Mouse (Mus musculus): ENCODE data around the gene Tubb3.

Tubb3 gene

GRCm38 (mm10) chr8:123387041-123387440 lies 24.2 kb upstream of the Tubb3 start:
- TF ChIP-seq NANOG (IDR thresholded peaks at IDR 0.05; ENCODE audit: borderline replicate concordance, low read length), result no peak
- no peak for TF ChIP-seq CTCF (conservative IDR thresholded peaks at IDR 0.05; ENCODE audit: low read length)
- TF ChIP-seq POU5F1 (IDR thresholded peaks at IDR 0.05; ENCODE audit: borderline replicate concordance, low read length), result no peak
- Histone ChIP-seq H3K9me3 (ENCODE audit: low read length) (no peaks in the 10 kb centered on the region), H3K36me3 (ENCODE audit: insufficient read depth, low read length) (peaks cover 99% of the 10 kb centered on the region), H3K4me1 (replicated peaks; ENCODE audit: low read depth, low read length) (peaks cover 37% of the 10 kb centered on the region), H3K27me3 (ENCODE audit: insufficient read depth, low read length) (no peaks in the 10 kb centered on the region), H3K4me3 (replicated peaks; ENCODE audit: low read length) (no peak overlapping the region)

- H3K27me3 ChIP-seq (ENCODE audit: insufficient read depth, low read length), result no peaks in the 10 kb centered on the region
- H3K4me3 ChIP-seq (replicated peaks; ENCODE audit: low read length), result no peak overlapping the region
- H3K4me1 ChIP-seq (replicated peaks; ENCODE audit: low read depth, low read length), result peaks cover 37% of the 10 kb centered on the region
- peaks cover 99% of the 10 kb centered on the region for H3K36me3 ChIP-seq (ENCODE audit: insufficient read depth, low read length)
- no peaks in the 10 kb centered on the region for H3K9me3 ChIP-seq (ENCODE audit: low read length)
- TF ChIP-seq POU5F1 (IDR thresholded peaks at IDR 0.05; ENCODE audit: borderline replicate concordance, low read length) (no peak), NANOG (IDR thresholded peaks at IDR 0.05; ENCODE audit: borderline replicate concordance, low read length) (no peak), CTCF (conservative IDR thresholded peaks at IDR 0.05; ENCODE audit: low read length) (no peak)
Observed at GRCm38 (mm10) chr8:123387801-123388200, 23.4 kb upstream of the Tubb3 start.

- Histone ChIP-seq H3K4me1 (replicated peaks; ENCODE audit: low read depth, low read length) (peaks cover 37% of the 10 kb centered on the region), H3K36me3 (ENCODE audit: insufficient read depth, low read length) (peaks cover 99% of the 10 kb centered on the region), H3K27me3 (ENCODE audit: insufficient read depth, low read length) (no peaks in the 10 kb centered on the region), H3K9me3 (ENCODE audit: low read length) (no peaks in the 10 kb centered on the region), H3K4me3 (replicated peaks; ENCODE audit: low read length) (no peak overlapping the region)
- TF ChIP-seq CTCF (conservative IDR thresholded peaks at IDR 0.05; ENCODE audit: low read length), result no peak
- no peak for TF ChIP-seq NANOG (IDR thresholded peaks at IDR 0.05; ENCODE audit: borderline replicate concordance, low read length)
- no peak for TF ChIP-seq POU5F1 (IDR thresholded peaks at IDR 0.05; ENCODE audit: borderline replicate concordance, low read length)
Observed at GRCm38 (mm10) chr8:123389026-123389425, 22.2 kb upstream of the Tubb3 start.

GRCm38 (mm10) chr8:123398308-123398707 lies 12.9 kb upstream of the Tubb3 start:
- H3K4me3 ChIP-seq (replicated peaks; ENCODE audit: low read length), result peak overlapping the region; percentile 1; the same call in 1 of the 2 replicates
- no peaks in the 10 kb centered on the region for H3K27me3 ChIP-seq (ENCODE audit: insufficient read depth, low read length)
- H3K36me3 ChIP-seq (ENCODE audit: insufficient read depth, low read length), result peaks cover 100% of the 10 kb centered on the region
- no peaks in the 10 kb centered on the region for H3K9me3 ChIP-seq (ENCODE audit: low read length)
- peaks cover 24% of the 10 kb centered on the region for H3K4me1 ChIP-seq (replicated peaks; ENCODE audit: low read depth, low read length)
- no peak for TF ChIP-seq NANOG (IDR thresholded peaks at IDR 0.05; ENCODE audit: borderline replicate concordance, low read length)
- TF ChIP-seq POU5F1 (IDR thresholded peaks at IDR 0.05; ENCODE audit: borderline replicate concordance, low read length), result no peak
- TF ChIP-seq CTCF (conservative IDR thresholded peaks at IDR 0.05; ENCODE audit: low read length), result no peak

- H3K4me3 ChIP-seq (replicated peaks; ENCODE audit: low read length), result no peak overlapping the region
- no peaks in the 10 kb centered on the region for H3K27me3 ChIP-seq (ENCODE audit: insufficient read depth, low read length)
- peaks cover 69% of the 10 kb centered on the region for H3K36me3 ChIP-seq (ENCODE audit: insufficient read depth, low read length)
- peaks cover 39% of the 10 kb centered on the region for H3K4me1 ChIP-seq (replicated peaks; ENCODE audit: low read depth, low read length)
- no peaks in the 10 kb centered on the region for H3K9me3 ChIP-seq (ENCODE audit: low read length)
- TF ChIP-seq POU5F1 (IDR thresholded peaks at IDR 0.05; ENCODE audit: borderline replicate concordance, low read length) (no peak), NANOG (IDR thresholded peaks at IDR 0.05; ENCODE audit: borderline replicate concordance, low read length) (no peak), CTCF (conservative IDR thresholded peaks at IDR 0.05; ENCODE audit: low read length) (no peak)
Observed at GRCm38 (mm10) chr8:123401936-123402335, 9.3 kb upstream of the Tubb3 start.

GRCm38 (mm10) chr8:123402730-123403326 lies 8.4 kb upstream of the Tubb3 start:
- H3K27me3 ChIP-seq (ENCODE audit: insufficient read depth, low read length), result peaks cover 5% of the 10 kb centered on the region
- H3K4me3 ChIP-seq (replicated peaks; ENCODE audit: low read length), result no peak overlapping the region
- peaks cover 40% of the 10 kb centered on the region for H3K4me1 ChIP-seq (replicated peaks; ENCODE audit: low read depth, low read length)
- TF ChIP-seq CTCF (conservative IDR thresholded peaks at IDR 0.05; ENCODE audit: low read length) (no peak), POU5F1 (IDR thresholded peaks at IDR 0.05; ENCODE audit: borderline replicate concordance, low read length) (no peak), NANOG (IDR thresholded peaks at IDR 0.05; ENCODE audit: borderline replicate concordance, low read length) (no peak)
- no peaks in the 10 kb centered on the region for H3K9me3 ChIP-seq (ENCODE audit: low read length)
- H3K36me3 ChIP-seq (ENCODE audit: insufficient read depth, low read length), result peaks cover 60% of the 10 kb centered on the region

GRCm38 (mm10) chr8:123404521-123404920 lies 6.7 kb upstream of the Tubb3 start:
- H3K4me3 ChIP-seq (replicated peaks; ENCODE audit: low read length), result no peak overlapping the region
- H3K36me3 ChIP-seq (ENCODE audit: insufficient read depth, low read length), result peaks cover 43% of the 10 kb centered on the region
- H3K27me3 ChIP-seq (ENCODE audit: insufficient read depth, low read length), result peaks cover 22% of the 10 kb centered on the region
- no peaks in the 10 kb centered on the region for H3K9me3 ChIP-seq (ENCODE audit: low read length)
- H3K4me1 ChIP-seq (replicated peaks; ENCODE audit: low read depth, low read length), result peaks cover 42% of the 10 kb centered on the region
- TF ChIP-seq POU5F1 (IDR thresholded peaks at IDR 0.05; ENCODE audit: borderline replicate concordance, low read length) (no peak), CTCF (conservative IDR thresholded peaks at IDR 0.05; ENCODE audit: low read length) (no peak), NANOG (IDR thresholded peaks at IDR 0.05; ENCODE audit: borderline replicate concordance, low read length) (no peak)

GRCm38 (mm10) chr8:123406786-123407185 lies 4.4 kb upstream of the Tubb3 start, which contains the start of gene Mc1r:
Gene Mc1r, plus strand, starts transcription at chr8:123407107.
- Histone ChIP-seq H3K9me3 (ENCODE audit: low read length) (no peaks in the 10 kb centered on the region), H3K27me3 (ENCODE audit: insufficient read depth, low read length) (peaks cover 42% of the 10 kb centered on the region), H3K4me1 (replicated peaks; ENCODE audit: low read depth, low read length) (peaks cover 61% of the 10 kb centered on the region), H3K36me3 (ENCODE audit: insufficient read depth, low read length) (peaks cover 21% of the 10 kb centered on the region), H3K4me3 (replicated peaks; ENCODE audit: low read length) (0 out of 2 replicates have a peak within 1 kb of the TSS, but pooled peaks have one; percentile 3)
- TF ChIP-seq POU5F1 (IDR thresholded peaks at IDR 0.05; ENCODE audit: borderline replicate concordance, low read length) (no peak), CTCF (conservative IDR thresholded peaks at IDR 0.05; ENCODE audit: low read length) (peak; percentile 96)

GRCm38 (mm10) chr8:123407612-123408011 lies 3.6 kb upstream of the Tubb3 start:
- Histone ChIP-seq H3K9me3 (ENCODE audit: low read length) (no peaks in the 10 kb centered on the region), H3K4me3 (replicated peaks; ENCODE audit: low read length) (0 out of 2 replicates have a peak overlapping the region, but pooled peaks have one; percentile 3), H3K4me1 (replicated peaks; ENCODE audit: low read depth, low read length) (peaks cover 69% of the 10 kb centered on the region), H3K36me3 (ENCODE audit: insufficient read depth, low read length) (peaks cover 12% of the 10 kb centered on the region), H3K27me3 (ENCODE audit: insufficient read depth, low read length) (peaks cover 46% of the 10 kb centered on the region)
- TF ChIP-seq NANOG (IDR thresholded peaks at IDR 0.05; ENCODE audit: borderline replicate concordance, low read length) (no peak), POU5F1 (IDR thresholded peaks at IDR 0.05; ENCODE audit: borderline replicate concordance, low read length) (no peak), CTCF (conservative IDR thresholded peaks at IDR 0.05; ENCODE audit: low read length) (no peak)

Data from E14TG2a.4 (cell line).